Mouse (Mus musculus): ENCODE data around the gene Ciao2a. TPM values are rescaled to one million over a fixed set of nuclear protein-coding genes. Genes with fewer than 3 reads are reported as not detected.

The Ciao2a gene
- total and polyA plus RNA-seq, 3 experiments = 30.0 to 270 (median 176) TPM

DNA sequence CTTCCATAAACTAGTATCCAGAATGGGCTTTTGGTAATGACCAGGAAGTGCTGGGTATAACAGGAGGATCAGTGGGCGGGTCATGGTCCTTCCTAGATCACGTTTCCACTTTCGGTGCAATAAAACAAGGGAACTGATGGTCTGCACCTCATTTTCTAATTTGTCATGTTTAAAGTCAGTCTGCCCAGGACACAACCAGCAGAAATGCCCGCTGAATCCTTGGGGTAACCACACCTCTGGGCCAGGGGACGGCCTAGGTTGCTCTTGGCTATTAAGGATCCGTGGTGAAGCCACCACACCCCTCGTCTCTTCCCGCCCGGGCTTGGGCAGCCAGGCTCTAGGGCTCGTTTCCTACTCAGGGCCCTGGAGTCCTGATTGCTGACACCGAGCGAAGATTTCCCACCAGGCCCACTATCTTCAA lies 2.3 kb upstream of the Ciao2a start:
- Histone ChIP-seq H3K27me3 (ENCODE audit: insufficient read depth, low read length) (no peaks in the 10 kb centered on the region), H3K36me3 (replicated peaks) (peaks cover 28% of the 10 kb centered on the region), H3K4me1 (ENCODE audit: insufficient read depth, low read depth, low read length) (peaks cover 57% of the 10 kb centered on the region), H3K4me3 (ENCODE audit: low read depth, low read length) (peak overlapping the region; percentile 85), H3K9me3 (replicated peaks) (no peaks in the 10 kb centered on the region)
- TF ChIP-seq CTCF (IDR thresholded peaks at IDR 0.05; ENCODE audit: low read depth, low read length) (no peak), GATA2 (IDR thresholded peaks at IDR 0.05; ENCODE audit: borderline replicate concordance, low read depth, low read length) (no peak), POLR2AphosphoS5 (IDR thresholded peaks at IDR 0.05; ENCODE audit: insufficient replicate concordance, low read depth, low read length) (no peak), TAL1 (conservative IDR thresholded peaks at IDR 0.05; ENCODE audit: low read depth, low read length) (no peak), GATA1 (IDR thresholded peaks at IDR 0.05; ENCODE audit: borderline replicate concordance, low read length) (no peak)
- peak; percentile 12 for DNase-seq (ENCODE audit: low spot score)
- ATAC-seq (ENCODE audit: extremely low read depth, insufficient number of reproducible peaks, low FRiP score, poor library complexity, severe bottlenecking) = no peak

DNA sequence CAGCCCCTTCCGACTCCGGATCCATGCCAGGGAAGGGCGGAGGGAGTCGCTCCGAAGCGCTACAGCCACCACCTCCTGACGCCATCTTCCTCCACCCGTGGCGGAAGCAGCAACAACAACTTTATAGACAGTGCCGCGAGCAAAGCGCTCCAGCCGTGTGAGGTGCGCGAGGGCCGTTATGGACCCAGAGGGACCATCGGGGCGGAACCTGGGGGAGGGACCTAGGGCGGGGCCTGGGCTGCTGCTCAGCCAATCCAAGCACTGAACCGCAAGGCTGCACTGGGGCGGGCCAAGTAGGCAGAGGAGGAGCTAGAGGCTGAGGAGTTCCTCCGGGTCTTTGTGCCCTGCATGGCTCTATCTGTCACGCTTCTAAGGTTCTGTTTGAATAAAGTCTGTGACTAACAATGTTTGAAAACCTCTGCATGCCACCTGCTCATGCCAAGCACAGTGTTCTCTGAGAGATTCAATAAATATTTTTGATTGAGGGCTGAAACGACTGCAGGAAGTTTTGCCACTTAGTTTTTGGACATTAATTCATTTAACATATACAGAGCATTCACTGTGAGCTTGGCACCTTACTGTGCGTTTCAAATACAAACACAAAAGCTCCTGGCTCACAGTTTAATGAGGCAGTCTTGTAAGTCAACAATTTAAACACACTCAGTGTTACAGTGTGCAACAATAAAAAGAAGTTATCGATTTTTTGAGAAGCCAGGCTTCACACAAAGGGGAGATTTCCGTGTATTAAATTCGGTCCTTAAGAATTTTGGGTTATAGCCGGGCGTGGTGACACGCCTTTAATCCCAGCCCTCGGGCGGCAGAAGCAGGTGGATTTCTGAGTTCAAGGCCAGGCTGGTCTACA lies 1.5 kb upstream of the Ciao2a start:
- ATAC-seq (ENCODE audit: extremely low read depth, insufficient number of reproducible peaks, low FRiP score, poor library complexity, severe bottlenecking) = peak; percentile 85
- peaks cover 32% of the 10 kb centered on the region for H3K36me3 ChIP-seq (replicated peaks)
- TF ChIP-seq GATA1 (IDR thresholded peaks at IDR 0.05; ENCODE audit: borderline replicate concordance, low read length) = no peak
- no peak for TF ChIP-seq CTCF (IDR thresholded peaks at IDR 0.05; ENCODE audit: low read depth, low read length)
- TF ChIP-seq GATA2 (IDR thresholded peaks at IDR 0.05; ENCODE audit: borderline replicate concordance, low read depth, low read length) = no peak
- no peak for TF ChIP-seq TAL1 (conservative IDR thresholded peaks at IDR 0.05; ENCODE audit: low read depth, low read length)
- no peak for TF ChIP-seq POLR2AphosphoS5 (IDR thresholded peaks at IDR 0.05; ENCODE audit: insufficient replicate concordance, low read depth, low read length)
- H3K9me3 ChIP-seq (replicated peaks) = no peaks in the 10 kb centered on the region
- no peaks in the 10 kb centered on the region for H3K27me3 ChIP-seq (ENCODE audit: insufficient read depth, low read length)
- peak; percentile 83 for DNase-seq (ENCODE audit: low spot score)
- peak overlapping the region; percentile 85 for H3K4me3 ChIP-seq (ENCODE audit: low read depth, low read length)
- peaks cover 60% of the 10 kb centered on the region for H3K4me1 ChIP-seq (ENCODE audit: insufficient read depth, low read depth, low read length)

DNA sequence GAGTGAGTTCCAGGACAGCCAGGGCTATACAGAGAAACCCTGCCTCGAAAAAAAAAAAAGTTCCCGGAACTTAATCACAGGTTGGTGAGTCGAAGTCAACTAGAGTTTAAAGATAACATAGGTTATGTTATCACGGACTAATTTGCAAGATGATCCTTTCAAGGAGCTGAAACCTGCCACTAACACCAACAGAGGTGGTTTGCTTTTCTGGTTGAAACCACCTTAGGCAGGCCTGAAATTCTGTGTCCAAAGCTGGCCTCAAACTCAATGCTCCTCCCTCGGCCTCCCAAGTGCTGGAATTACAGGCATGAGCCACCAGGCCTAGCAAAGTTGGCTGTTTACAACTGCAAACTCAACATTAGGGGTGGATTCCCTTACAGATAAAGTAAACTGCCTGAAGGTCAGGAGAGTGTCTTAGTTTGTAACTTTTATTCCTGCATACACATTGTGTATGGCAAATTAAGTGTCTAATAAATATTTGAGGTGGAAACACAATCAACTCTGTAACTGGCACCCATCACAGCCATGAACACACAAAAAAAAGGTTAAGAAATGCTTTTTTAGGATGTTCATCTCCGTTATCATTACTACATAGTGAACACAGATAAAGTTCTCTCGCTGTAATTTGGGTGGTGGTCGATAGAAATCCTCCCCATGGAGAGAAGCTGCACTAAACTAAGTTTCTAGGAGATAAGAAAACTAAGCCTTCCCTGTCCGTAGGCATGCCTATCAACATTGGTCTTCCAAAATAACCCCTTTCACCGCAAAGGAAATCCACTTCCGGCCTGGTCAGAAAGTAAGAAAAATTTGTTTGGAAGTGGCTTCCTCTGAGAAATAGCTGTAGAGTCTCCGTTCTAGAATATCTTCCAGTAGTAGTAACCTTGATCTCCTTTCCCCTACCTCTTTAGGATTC lies 612 bp upstream of the Ciao2a start:
- peaks cover 36% of the 10 kb centered on the region for H3K36me3 ChIP-seq (replicated peaks)
- H3K27me3 ChIP-seq (ENCODE audit: insufficient read depth, low read length) = no peaks in the 10 kb centered on the region
- peaks cover 58% of the 10 kb centered on the region for H3K4me1 ChIP-seq (ENCODE audit: insufficient read depth, low read depth, low read length)
- TF ChIP-seq TAL1 (conservative IDR thresholded peaks at IDR 0.05; ENCODE audit: low read depth, low read length) = no peak
- TF ChIP-seq POLR2AphosphoS5 (IDR thresholded peaks at IDR 0.05; ENCODE audit: insufficient replicate concordance, low read depth, low read length) = no peak; the same call in 1 of the 2 replicates
- no peak for TF ChIP-seq CTCF (IDR thresholded peaks at IDR 0.05; ENCODE audit: low read depth, low read length)
- no peak for TF ChIP-seq GATA1 (IDR thresholded peaks at IDR 0.05; ENCODE audit: borderline replicate concordance, low read length)
- no peak for TF ChIP-seq GATA2 (IDR thresholded peaks at IDR 0.05; ENCODE audit: borderline replicate concordance, low read depth, low read length)
- no peaks in the 10 kb centered on the region for H3K9me3 ChIP-seq (replicated peaks)
- ATAC-seq (ENCODE audit: extremely low read depth, insufficient number of reproducible peaks, low FRiP score, poor library complexity, severe bottlenecking) (no peak), DNase-seq (ENCODE audit: low spot score) (no peak)
- peak overlapping the region; percentile 80 for H3K4me3 ChIP-seq (ENCODE audit: low read depth, low read length)

DNA sequence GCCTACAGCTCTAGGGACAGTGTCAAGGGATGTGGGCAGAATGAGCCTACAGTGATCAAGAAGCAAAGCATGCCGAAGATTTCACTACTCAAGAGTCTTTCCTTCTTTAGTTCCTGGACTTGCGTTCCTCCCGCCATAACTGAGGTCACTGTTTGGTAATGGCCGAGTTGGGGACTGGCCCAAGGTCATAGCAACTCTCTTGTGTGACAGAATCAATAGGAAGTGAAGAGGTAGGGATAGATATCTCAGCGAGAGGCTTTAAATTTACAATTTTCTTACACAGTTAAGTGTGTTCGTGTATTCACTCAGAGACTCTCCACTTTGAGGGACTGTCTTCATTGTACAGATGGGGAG lies 759 bp downstream of the Ciao2a start:
- H3K36me3 ChIP-seq (replicated peaks) = peaks cover 43% of the 10 kb centered on the region
- H3K27me3 ChIP-seq (ENCODE audit: insufficient read depth, low read length) = no peaks in the 10 kb centered on the region
- H3K9me3 ChIP-seq (replicated peaks) = no peaks in the 10 kb centered on the region
- peak overlapping the region; percentile 80 for H3K4me3 ChIP-seq (ENCODE audit: low read depth, low read length)
- DNase-seq (ENCODE audit: low spot score) (no peak), ATAC-seq (ENCODE audit: extremely low read depth, insufficient number of reproducible peaks, low FRiP score, poor library complexity, severe bottlenecking) (no peak)
- TF ChIP-seq POLR2AphosphoS5 (IDR thresholded peaks at IDR 0.05; ENCODE audit: insufficient replicate concordance, low read depth, low read length) (no peak), GATA2 (IDR thresholded peaks at IDR 0.05; ENCODE audit: borderline replicate concordance, low read depth, low read length) (no peak), CTCF (IDR thresholded peaks at IDR 0.05; ENCODE audit: low read depth, low read length) (no peak), GATA1 (IDR thresholded peaks at IDR 0.05; ENCODE audit: borderline replicate concordance, low read length) (no peak), TAL1 (conservative IDR thresholded peaks at IDR 0.05; ENCODE audit: low read depth, low read length) (no peak)
- peaks cover 54% of the 10 kb centered on the region for H3K4me1 ChIP-seq (ENCODE audit: insufficient read depth, low read depth, low read length)

DNA sequence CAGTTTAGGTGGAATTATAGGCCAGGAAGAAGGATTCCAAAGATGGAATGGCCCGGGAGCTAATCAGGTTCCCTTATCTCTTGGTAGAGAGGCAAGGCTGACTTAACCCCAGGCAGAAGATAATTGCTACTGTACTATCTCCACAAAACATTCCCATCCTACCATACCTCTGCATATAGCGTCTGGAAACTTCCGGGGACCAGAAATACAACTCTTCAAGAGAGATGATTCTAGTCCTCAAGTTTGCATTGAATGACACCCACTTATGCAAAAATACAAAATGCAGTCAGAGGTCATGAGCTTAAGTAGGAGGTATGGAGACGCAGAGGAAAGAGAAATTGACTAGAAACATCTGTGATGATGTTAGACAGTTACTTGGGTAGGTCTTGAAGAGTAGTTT lies 1.5 kb downstream of the Ciao2a start:
- Histone ChIP-seq H3K9me3 (replicated peaks) (no peaks in the 10 kb centered on the region), H3K4me3 (ENCODE audit: low read depth, low read length) (peak overlapping the region; percentile 80), H3K27me3 (ENCODE audit: insufficient read depth, low read length) (no peaks in the 10 kb centered on the region), H3K36me3 (replicated peaks) (peaks cover 45% of the 10 kb centered on the region), H3K4me1 (ENCODE audit: insufficient read depth, low read depth, low read length) (peaks cover 51% of the 10 kb centered on the region)
- no peak for TF ChIP-seq GATA1 (IDR thresholded peaks at IDR 0.05; ENCODE audit: borderline replicate concordance, low read length)
- DNase-seq (ENCODE audit: low spot score) (no peak), ATAC-seq (ENCODE audit: extremely low read depth, insufficient number of reproducible peaks, low FRiP score, poor library complexity, severe bottlenecking) (no peak)

DNA sequence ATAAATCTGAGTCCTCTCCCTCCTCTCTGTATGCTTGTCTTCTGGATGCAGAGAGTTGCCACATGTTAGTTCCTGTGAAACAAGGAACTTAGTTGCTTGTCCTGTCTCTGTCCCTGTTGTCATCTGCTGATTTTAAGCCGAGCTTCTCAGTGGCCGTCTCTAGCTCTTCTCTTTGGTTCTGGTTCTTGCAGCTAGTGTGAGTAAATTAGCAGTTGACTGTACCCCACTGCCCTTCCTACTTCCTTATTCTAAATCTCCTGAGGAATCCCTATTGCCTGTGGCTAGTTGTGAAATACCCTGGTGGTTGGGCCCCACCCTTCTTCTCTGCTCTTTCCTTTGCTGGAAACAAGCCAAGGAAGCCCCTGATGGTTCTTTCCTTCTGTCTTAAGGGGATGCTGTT lies 5.1 kb downstream of the Ciao2a start:
- DNase-seq (ENCODE audit: low spot score) (no peak), ATAC-seq (ENCODE audit: extremely low read depth, insufficient number of reproducible peaks, low FRiP score, poor library complexity, severe bottlenecking) (no peak)
- Histone ChIP-seq H3K9me3 (replicated peaks) (no peaks in the 10 kb centered on the region), H3K36me3 (replicated peaks) (peaks cover 80% of the 10 kb centered on the region), H3K27me3 (ENCODE audit: insufficient read depth, low read length) (no peaks in the 10 kb centered on the region), H3K4me1 (ENCODE audit: insufficient read depth, low read depth, low read length) (peaks cover 55% of the 10 kb centered on the region), H3K4me3 (ENCODE audit: low read depth, low read length) (no peak overlapping the region)
- TF ChIP-seq CTCF (IDR thresholded peaks at IDR 0.05; ENCODE audit: low read depth, low read length) (no peak), POLR2AphosphoS5 (IDR thresholded peaks at IDR 0.05; ENCODE audit: insufficient replicate concordance, low read depth, low read length) (no peak), GATA1 (IDR thresholded peaks at IDR 0.05; ENCODE audit: borderline replicate concordance, low read length) (no peak), GATA2 (IDR thresholded peaks at IDR 0.05; ENCODE audit: borderline replicate concordance, low read depth, low read length) (no peak), TAL1 (conservative IDR thresholded peaks at IDR 0.05; ENCODE audit: low read depth, low read length) (no peak)

Measured in G1E (cell line).